Mouse (Mus musculus): ENCODE results near the gene Tex19.2. TPM values are rescaled to one million over a fixed set of nuclear protein-coding genes. Genes with fewer than 3 reads are reported as not detected.
"Not testable (repeated sequence)": the region's sequence is repeated elsewhere in the genome, so short reads cannot be mapped to it uniquely, and the experiment has no call there.

Gene Tex19.2
- total RNA-seq, 2 experiments from 2014 or later = not detected

- DNase-seq (ENCODE audit: low spot score) = no peak
Observed at GRCm38 (mm10) chr11:121111601-121112000, 6.9 kb downstream of the Tex19.2 start.

GRCm38 (mm10) chr11:121111051-121111450 lies 7.4 kb downstream of the Tex19.2 start:
- no peak for DNase-seq (ENCODE audit: low spot score)

GRCm38 (mm10) chr11:121109986-121110385 lies 8.5 kb downstream of the Tex19.2 start:
- DNase-seq (ENCODE audit: low spot score) = no peak

GRCm38 (mm10) chr11:121108061-121108460 lies 10.4 kb downstream of the Tex19.2 start:
- DNase-seq (ENCODE audit: low spot score) = no peak

- not testable (repeated sequence) for DNase-seq (ENCODE audit: low spot score)
Observed at GRCm38 (mm10) chr11:121107242-121107641, 11.2 kb downstream of the Tex19.2 start.

- no peak for DNase-seq (ENCODE audit: low spot score)
Observed at GRCm38 (mm10) chr11:121101124-121101805, 17.2 kb downstream of the Tex19.2 start.

- no peak for DNase-seq (ENCODE audit: low spot score)
Observed at GRCm38 (mm10) chr11:121100692-121101091, 17.8 kb downstream of the Tex19.2 start.

GRCm38 (mm10) chr11:121099762-121100161 lies 18.7 kb downstream of the Tex19.2 start:
- no peak for DNase-seq (ENCODE audit: low spot score)

- no peak for DNase-seq (ENCODE audit: low spot score)
Observed at GRCm38 (mm10) chr11:121092606-121093585, 25.6 kb downstream of the Tex19.2 start.

GRCm38 (mm10) chr11:121090943-121091342 lies 27.5 kb downstream of the Tex19.2 start:
- no peak for DNase-seq (ENCODE audit: low spot score)

GRCm38 (mm10) chr11:121089756-121090546 lies 28.5 kb downstream of the Tex19.2 start:
- DNase-seq (ENCODE audit: low spot score) = no peak

GRCm38 (mm10) chr11:121088997-121089396 lies 29.5 kb downstream of the Tex19.2 start:
- no peak for DNase-seq (ENCODE audit: low spot score)

GRCm38 (mm10) chr11:121086296-121086695 lies 32.2 kb downstream of the Tex19.2 start:
- no peak for DNase-seq (ENCODE audit: low spot score)

GRCm38 (mm10) chr11:121085181-121085580 lies 33.3 kb downstream of the Tex19.2 start:
- no peak for DNase-seq (ENCODE audit: low spot score)

- no peak for DNase-seq (ENCODE audit: low spot score)
Observed at GRCm38 (mm10) chr11:121082857-121083500, 35.5 kb downstream of the Tex19.2 start.

GRCm38 (mm10) chr11:121082250-121082649 lies 36.2 kb downstream of the Tex19.2 start:
- DNase-seq (ENCODE audit: low spot score) = no peak

GRCm38 (mm10) chr11:121081120-121081519 lies 37.4 kb downstream of the Tex19.2 start, which contains the start of gene Sectm1a:
Gene Sectm1a (minus strand): TSS chr11:121081220.
- no peak for DNase-seq (ENCODE audit: low spot score)

GRCm38 (mm10) chr11:121080330-121080729 lies 38.1 kb downstream of the Tex19.2 start:
- DNase-seq (ENCODE audit: low spot score) = no peak

GRCm38 (mm10) chr11:121075655-121076054 lies 42.8 kb downstream of the Tex19.2 start:
- DNase-seq (ENCODE audit: low spot score) = no peak

GRCm38 (mm10) chr11:121069662-121070061 lies 48.8 kb downstream of the Tex19.2 start:
- DNase-seq (ENCODE audit: low spot score) = not testable (repeated sequence)

GRCm38 (mm10) chr11:121067895-121068294 lies 50.6 kb downstream of the Tex19.2 start:
- no peak for DNase-seq (ENCODE audit: low spot score)
